Comparison of ENCODE assay signal across 10 mouse cellular contexts in the genomic region with DNA sequence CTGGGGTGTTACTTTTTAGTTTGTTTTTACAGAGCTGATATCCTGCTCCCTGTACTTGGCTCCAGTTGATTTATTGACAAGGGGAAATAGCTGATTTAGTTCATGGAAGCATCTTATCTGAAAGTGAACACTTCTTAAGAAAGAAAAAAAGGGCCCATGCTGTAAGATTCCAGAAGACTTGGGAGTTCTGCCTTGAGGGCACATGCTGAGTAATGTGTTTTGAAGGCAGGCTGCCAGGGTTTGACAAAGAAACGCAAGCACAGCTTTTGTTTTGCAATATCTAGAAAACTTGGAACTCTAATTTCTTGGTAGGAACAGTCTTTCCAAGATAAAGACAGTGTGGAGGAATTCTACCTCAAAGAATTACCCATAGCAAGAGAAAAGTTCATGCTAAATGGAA.
A peak's percentile ranks its signal among the peaks of the same experiment; 100 is the strongest.
DNase-seq lines count a peak whose midpoint lies in the region; ATAC-seq and TF ChIP-seq lines count a peak whose summit lies in the region.
"Had no signal": no experiment of that assay in that cellular context is flagged by ENCODE, and none has a peak within 500 bp of the region (broad histone marks: within the 10 kb centered on the region; RNA-seq: fewer than 3 reads in every experiment).

No protein-coding gene starts in this region.

- no peaks in the 10 kb centered on the region for H3K27me3 ChIP-seq in hindbrain, embryonic 16.5 days (replicated peaks; ENCODE audit: control insufficient read depth, insufficient read depth, low read length)
- H3K27me3 ChIP-seq: forebrain, embryonic 12.5 days had no signal

- no peaks in the 10 kb centered on the region for H3K4me1 ChIP-seq in lung, adult 2 months (ENCODE audit: control insufficient read depth, insufficient read depth, low read length)
- no peaks in the 10 kb centered on the region for H3K4me1 ChIP-seq in hindbrain, embryonic 16.5 days (ENCODE audit: control insufficient read depth, insufficient read depth, low read depth, low read length)
- H3K4me1 ChIP-seq: forebrain, embryonic 12.5 days had no signal

- H3K36me3 ChIP-seq in hindbrain, embryonic 16.5 days (ENCODE audit: control insufficient read depth, insufficient read depth, low read length), result no peaks in the 10 kb centered on the region
- H3K36me3 ChIP-seq: forebrain, embryonic 12.5 days had no signal

- no peak overlapping the region for H3K4me3 ChIP-seq in lung, adult 2 months (replicated peaks; ENCODE audit: extremely low read depth, low read depth, low read length)
- no peak overlapping the region for H3K4me3 ChIP-seq in hindbrain, embryonic 16.5 days (ENCODE audit: low read length)
- H3K4me3 ChIP-seq: forebrain, embryonic 12.5 days; myocyte had no signal

- TF ChIP-seq POLR2A in lung, adult 2 months (IDR thresholded peaks at IDR 0.05; ENCODE audit: borderline replicate concordance, extremely low read depth, low read depth, low read length), result no peak

- peak; percentile 15 to 29 for DNase-seq in lung, adult 18-20 months
- DNase-seq in lung, adult 2 months, result no peak
- peak; percentile 46 to 47 for DNase-seq in adrenal gland, postnatal 36 days
- peak; percentile 40 for DNase-seq in kidney, adult 9 months
- DNase-seq in ovary, postnatal 36 days (ENCODE audit: low spot score), result peak; percentile 36
- DNase-seq in frontal cortex, postnatal 14 days (ENCODE audit: low spot score in 2 of 2), result no peak

- TF ChIP-seq CTCF in lung, adult 2 months (IDR thresholded peaks at IDR 0.05; ENCODE audit: insufficient read depth, low read length), result no peak

- H3K4me2 ChIP-seq in hindbrain, embryonic 16.5 days (ENCODE audit: low read length), result no peak overlapping the region
- H3K4me2 ChIP-seq: forebrain, embryonic 12.5 days had no signal

- H3K9ac ChIP-seq in hindbrain, embryonic 16.5 days (ENCODE audit: low read depth, low read length), result no peak overlapping the region
- H3K9ac ChIP-seq: forebrain, embryonic 12.5 days had no signal

- no peak overlapping the region for H3K27ac ChIP-seq in hindbrain, embryonic 16.5 days (ENCODE audit: low read depth, low read length)
- H3K27ac ChIP-seq: forebrain, embryonic 12.5 days had no signal

- no peaks in the 10 kb centered on the region for H3K9me3 ChIP-seq in hindbrain, embryonic 16.5 days (ENCODE audit: control insufficient read depth, low read length)
- H3K9me3 ChIP-seq: forebrain, embryonic 12.5 days had no signal

- no peak for ATAC-seq in hindbrain, embryonic 16.5 days
- ATAC-seq: intestine, postnatal 0 days had no signal

- WGBS in lung, adult 2 months, result 35% methylated on average over 1 of the region's 1 CpGs
- 60% methylated on average over 1 of the region's 1 CpGs for WGBS in hindbrain, embryonic 16.5 days

Comparison
In these comparisons a context has a peak if more than half of its experiments do, and no peak if none do; other contexts are left out.
1. DNase-seq: peak in lung, adult 18-20 months (2 of 2), adrenal gland, postnatal 36 days (2 of 2), kidney, adult 9 months (single experiment) and ovary, postnatal 36 days (single experiment); none in lung, adult 2 months (single experiment) and frontal cortex, postnatal 14 days (0 of 2).